Mouse (Mus musculus) myocyte (in vitro differentiated cells): Measurements from ENCODE around the gene Asic2. TPM values are rescaled to one million over a fixed set of nuclear protein-coding genes. Genes with fewer than 3 reads are reported as not detected.

ENCODE experiments used
- H3K27me3 ChIP-seq: one replicate; pipeline ENCODE4 v1.6.1; 2011; ENCODE audit not compliant: control insufficient read depth, insufficient read depth, insufficient read length
- H3K36me3 ChIP-seq: one replicate; pipeline ENCODE4 v1.6.1; 2011; ENCODE audit not compliant: control insufficient read depth, insufficient read depth
- H3K4me2 ChIP-seq: one replicate; pipeline ENCODE4 v1.6.1; 2011; ENCODE audit warnings: low read depth, control low read depth
- H3K4me3 ChIP-seq: one replicate; pipeline ENCODE4 v1.5.1; 2011; ENCODE audit warnings: mild to moderate bottlenecking, control low read depth, moderate library complexity
- H3K79me2 ChIP-seq: one replicate; pipeline ENCODE4 v1.6.1; 2011; ENCODE audit not compliant: control insufficient read depth, insufficient read depth
- H3ac ChIP-seq: one replicate; pipeline ENCODE4 v1.6.1; 2011; ENCODE audit not compliant: control insufficient read depth, insufficient read length
- CEBPB ChIP-seq: IDR thresholded peaks from 2 replicates; pipeline ENCODE4 v1.6.1; 2011; ENCODE audit warnings: mild to moderate bottlenecking, moderate library complexity; ENCODE audit not compliant: poor library complexity, insufficient read depth, severe bottlenecking
- E2F4 ChIP-seq: IDR thresholded peaks from one replicate; pipeline ENCODE4 v1.6.1; 2011; ENCODE audit warnings: mild to moderate bottlenecking, control low read depth, moderate library complexity; ENCODE audit not compliant: insufficient read depth
- MAX ChIP-seq: IDR thresholded peaks from one replicate; pipeline ENCODE4 v1.6.1; 2011; ENCODE audit warnings: low read depth, mild to moderate bottlenecking, control low read depth
- MYOD1 ChIP-seq, 3 experiments: IDR thresholded peaks; one replicate each; pipeline ENCODE4 v1.6.1; 2011; ENCODE audit warnings: control low read depth in 2 of 3, low read depth in 2 of 3, mild to moderate bottlenecking in 2 of 3, moderate library complexity in 1 of 3; ENCODE audit not compliant: insufficient read length in 2 of 3, control insufficient read depth in 1 of 3
- MYOG ChIP-seq, 3 experiments: IDR thresholded peaks; one replicate each; pipeline ENCODE4 v1.6.1; 2011; ENCODE audit warnings: control low read depth in 2 of 3, low read depth in 2 of 3, mild to moderate bottlenecking in 2 of 3; ENCODE audit not compliant: insufficient read length in 2 of 3, control insufficient read depth in 1 of 3, insufficient read depth in 1 of 3
- POLR2A ChIP-seq: IDR thresholded peaks from one replicate; pipeline ENCODE4 v1.6.1; 2011; ENCODE audit warnings: low read depth, mild to moderate bottlenecking, control low read depth, moderate library complexity; ENCODE audit not compliant: insufficient read length
- POLR2AphosphoS2 ChIP-seq: IDR thresholded peaks from one replicate; pipeline ENCODE4 v1.6.1; 2011; ENCODE audit warnings: low read depth, control low read depth; ENCODE audit not compliant: insufficient read length
- REST ChIP-seq: IDR thresholded peaks from one replicate; pipeline ENCODE4 v1.6.1; 2011; ENCODE audit warnings: mild to moderate bottlenecking, control low read depth, moderate library complexity; ENCODE audit not compliant: insufficient read depth, insufficient read length
- SRF ChIP-seq: IDR thresholded peaks from one replicate; pipeline ENCODE4 v1.6.1; 2011; ENCODE audit warnings: low read depth; ENCODE audit not compliant: control insufficient read depth, insufficient read length
- TCF12 ChIP-seq: IDR thresholded peaks from one replicate; pipeline ENCODE4 v1.6.1; 2011; ENCODE audit warnings: mild to moderate bottlenecking, control low read depth; ENCODE audit not compliant: poor library complexity, insufficient read depth, severe bottlenecking
- TCF3 ChIP-seq: IDR thresholded peaks from one replicate; pipeline ENCODE4 v1.6.1; 2011; ENCODE audit warnings: low read depth, control low read depth; ENCODE audit not compliant: insufficient read length
- USF1 ChIP-seq: IDR thresholded peaks from one replicate; pipeline ENCODE4 v1.6.1; 2011; ENCODE audit warnings: low read depth, mild to moderate bottlenecking, control low read depth, moderate library complexity
- polyA plus RNA-seq: library from polyadenylated mRNA; unstranded; fragments of >200 nt; fragmentation: generic; extraction: Trizol; gene quantifications from one replicate; pipeline ENCODE4 v1.2.1, GENCODE M21; 2012; ENCODE audit warnings: missing spikeins

Gene Asic2
- polyA plus RNA-seq, 1 experiment: not detected

- no peak overlapping the region for H3ac ChIP-seq
- TF ChIP-seq MYOD1 (IDR thresholded peaks at IDR 0.05; ENCODE audit: control insufficient read depth in 1 of 3, insufficient read length in 2 of 3, low read depth in 2 of 3): no peak
- no peak for TF ChIP-seq E2F4
- TF ChIP-seq CEBPB: no peak
- no peak for TF ChIP-seq POLR2A
- TF ChIP-seq REST: no peak
- TF ChIP-seq POLR2AphosphoS2: no peak
- no peak for TF ChIP-seq USF1
- TF ChIP-seq MYOG (IDR thresholded peaks at IDR 0.05; ENCODE audit: control insufficient read depth in 1 of 3, insufficient read depth in 1 of 3, insufficient read length in 2 of 3, low read depth in 2 of 3): no peak
- no peak for TF ChIP-seq TCF3
- no peak for TF ChIP-seq MAX
- TF ChIP-seq TCF12: no peak
- no peak for TF ChIP-seq SRF
Observed at GRCm38 (mm10) chr11:81150621-81151020, 817.6 kb downstream of the Asic2 start.

GRCm38 (mm10) chr11:81148423-81148822 is 819.8 kb downstream of the Asic2 start:
- no peak overlapping the region for H3ac ChIP-seq
- TF ChIP-seq TCF3 (no peak), REST (no peak), POLR2A (no peak), CEBPB (no peak), SRF (no peak), E2F4 (no peak), MAX (no peak), USF1 (no peak)
- H3K79me2 ChIP-seq: no peaks in the 10 kb centered on the region
- peaks cover 15% of the 10 kb centered on the region for H3K27me3 ChIP-seq
- H3K4me2 ChIP-seq: no peak overlapping the region
- H3K36me3 ChIP-seq: no peaks in the 10 kb centered on the region
- H3K4me3 ChIP-seq: no peak overlapping the region

More at GRCm38 (mm10) chr11:81150621-81151020, 817.6 kb downstream of the Asic2 start:
- peaks cover 22% of the 10 kb centered on the region for H3K27me3 ChIP-seq
- H3K4me3 ChIP-seq: no peak overlapping the region
- H3K79me2 ChIP-seq: no peaks in the 10 kb centered on the region
- H3K36me3 ChIP-seq: no peaks in the 10 kb centered on the region
- H3K4me2 ChIP-seq: no peak overlapping the region

GRCm38 (mm10) chr11:81146574-81147157 is 821.6 kb downstream of the Asic2 start:
- H3ac ChIP-seq: no peak overlapping the region
- no peak overlapping the region for H3K4me3 ChIP-seq
- no peaks in the 10 kb centered on the region for H3K36me3 ChIP-seq
- H3K4me2 ChIP-seq: no peak overlapping the region
- TF ChIP-seq MAX (no peak), TCF3 (no peak), SRF (no peak), POLR2A (no peak), CEBPB (no peak), POLR2AphosphoS2 (no peak), REST (no peak), MYOG (IDR thresholded peaks at IDR 0.05; ENCODE audit: control insufficient read depth in 1 of 3, insufficient read depth in 1 of 3, insufficient read length in 2 of 3, low read depth in 2 of 3) (no peak)
- no peaks in the 10 kb centered on the region for H3K79me2 ChIP-seq
- peaks cover 10% of the 10 kb centered on the region for H3K27me3 ChIP-seq

GRCm38 (mm10) chr11:81135141-81135540 is 833.1 kb downstream of the Asic2 start:
- H3K79me2 ChIP-seq: no peaks in the 10 kb centered on the region
- H3K4me2 ChIP-seq: no peak overlapping the region
- TF ChIP-seq MYOD1 (IDR thresholded peaks at IDR 0.05; ENCODE audit: control insufficient read depth in 1 of 3, insufficient read length in 2 of 3, low read depth in 2 of 3) (no peak), CEBPB (no peak)
- H3K36me3 ChIP-seq: no peaks in the 10 kb centered on the region
- no peak overlapping the region for H3ac ChIP-seq
- H3K4me3 ChIP-seq: no peak overlapping the region
- no peaks in the 10 kb centered on the region for H3K27me3 ChIP-seq

GRCm38 (mm10) chr11:81133950-81134349 is 834.3 kb downstream of the Asic2 start:
- Histone ChIP-seq H3ac (no peak overlapping the region), H3K4me3 (no peak overlapping the region), H3K27me3 (no peaks in the 10 kb centered on the region), H3K36me3 (no peaks in the 10 kb centered on the region), H3K79me2 (no peaks in the 10 kb centered on the region), H3K4me2 (no peak overlapping the region)
- TF ChIP-seq TCF12 (no peak), CEBPB (no peak), SRF (no peak), POLR2A (no peak), REST (no peak), TCF3 (no peak), POLR2AphosphoS2 (no peak), MYOG (IDR thresholded peaks at IDR 0.05; ENCODE audit: control insufficient read depth in 1 of 3, insufficient read depth in 1 of 3, insufficient read length in 2 of 3, low read depth in 2 of 3) (no peak)
